Mouse (Mus musculus) spleen, postnatal 10 days (tissue): Measurements from ENCODE around the gene Prkce.

Experiments
- DNase-seq, 2 experiments: peaks; one replicate each; pipeline ENCODE4 v3.0.0; 2021 to 2022; ENCODE audit warnings: low spot score in 2 of 2

Prkce gene

GRCm38 (mm10) chr17:86615592-86616291, 448.2 kb downstream of the Prkce start:
- DNase-seq: no peak

GRCm38 (mm10) chr17:86617570-86618237, 450.1 kb downstream of the Prkce start:
- DNase-seq: no peak

- no peak for DNase-seq
Observed at GRCm38 (mm10) chr17:86618431-86618861, 450.9 kb downstream of the Prkce start.

- no peak for DNase-seq
Observed at GRCm38 (mm10) chr17:86622862-86623261, 455.3 kb downstream of the Prkce start.

- DNase-seq: no peak
Observed at GRCm38 (mm10) chr17:86626523-86626922, 458.9 kb downstream of the Prkce start.

- DNase-seq: no peak
Observed at GRCm38 (mm10) chr17:86633131-86633530, 465.5 kb downstream of the Prkce start.

- no peak for DNase-seq
Observed at GRCm38 (mm10) chr17:86637311-86637710, 469.7 kb downstream of the Prkce start.

GRCm38 (mm10) chr17:86639279-86639678, 471.7 kb downstream of the Prkce start:
- DNase-seq: no peak

GRCm38 (mm10) chr17:86647226-86647625, 479.6 kb downstream of the Prkce start:
- DNase-seq: no peak

- no peak for DNase-seq
Observed at GRCm38 (mm10) chr17:86648856-86649435, 481.4 kb downstream of the Prkce start.

- DNase-seq: no peak
Observed at GRCm38 (mm10) chr17:86650241-86650640, 482.7 kb downstream of the Prkce start.

- no peak for DNase-seq
Observed at GRCm38 (mm10) chr17:86651091-86651490, 483.5 kb downstream of the Prkce start.

GRCm38 (mm10) chr17:86652751-86653150, 485.2 kb downstream of the Prkce start:
- DNase-seq: no peak

- DNase-seq: no peak
Observed at GRCm38 (mm10) chr17:86656369-86656768, 488.8 kb downstream of the Prkce start.

GRCm38 (mm10) chr17:86662301-86662700, 494.7 kb downstream of the Prkce start:
- DNase-seq: no peak

- DNase-seq: no peak
Observed at GRCm38 (mm10) chr17:86663471-86663870, 495.9 kb downstream of the Prkce start.

- DNase-seq: no peak
Observed at GRCm38 (mm10) chr17:86667836-86668600, 500.4 kb downstream of the Prkce start.

- no peak for DNase-seq
Observed at GRCm38 (mm10) chr17:86669641-86670373, 502.2 kb downstream of the Prkce start.

- DNase-seq: no peak
Observed at GRCm38 (mm10) chr17:86670731-86671130, 503.1 kb downstream of the Prkce start.

GRCm38 (mm10) chr17:86674971-86675370, 507.4 kb downstream of the Prkce start:
- DNase-seq: no peak

GRCm38 (mm10) chr17:86676336-86676735, 508.8 kb downstream of the Prkce start:
- DNase-seq: no peak
